Mouse (Mus musculus) left cerebral cortex, postnatal 14 days (tissue): ENCODE results near the gene Twsg1. TPM values are rescaled to one million over a fixed set of nuclear protein-coding genes. Genes with fewer than 3 reads are reported as not detected.

Experiments used
- total RNA-seq, 2 experiments: library from RNA; stranded (reverse); gene quantifications; 2 replicates each; pipeline ENCODE4 v1.2.3; 2021

The Twsg1 gene
- total RNA-seq, 2 experiments from 2014 or later = 21.9 to 25.6 TPM

Other genes with a start within 250 kb of the Twsg1 start
- gene Rab31, start 178.5 kb downstream of the Twsg1 start, total RNA-seq = 10 to 100 TPM; 76.0 to 87.4 TPM
- gene Ppp4r1, start 168.7 kb downstream of the Twsg1 start, total RNA-seq = 10 to 100 TPM; 45.8 to 58.0 TPM
- 10 to 100 TPM; 43.4 to 47.2 TPM for gene Ralbp1, start 65.4 kb downstream of the Twsg1 start, total RNA-seq
- 100 to 1,000 TPM; 107 to 113 TPM for gene Ankrd12, start 125.9 kb upstream of the Twsg1 start, total RNA-seq
- 100 to 1,000 TPM; 245 to 262 TPM for gene Ndufv2, start 150.3 kb upstream of the Twsg1 start, total RNA-seq
- gene Washc1, start 160.3 kb upstream of the Twsg1 start, total RNA-seq = 10 to 100 TPM; 43.5 to 43.9 TPM
- 1 to 10 TPM; 2.8 to 3.0 TPM for gene Ddx11, start 172.3 kb upstream of the Twsg1 start, total RNA-seq